Mouse (Mus musculus) cerebellum, postnatal 25 days (tissue): ENCODE results near the gene Scnn1a.

Experiments
- DNase-seq, 2 experiments: peaks; one replicate each; pipeline ENCODE4 v3.0.0; 2021; ENCODE audit warnings: mixed read lengths in 2 of 2

Scnn1a gene

GRCm38 (mm10) chr6:125344866-125345265 lies 24.4 kb downstream of the Scnn1a start:
- no peak for DNase-seq

DNA sequence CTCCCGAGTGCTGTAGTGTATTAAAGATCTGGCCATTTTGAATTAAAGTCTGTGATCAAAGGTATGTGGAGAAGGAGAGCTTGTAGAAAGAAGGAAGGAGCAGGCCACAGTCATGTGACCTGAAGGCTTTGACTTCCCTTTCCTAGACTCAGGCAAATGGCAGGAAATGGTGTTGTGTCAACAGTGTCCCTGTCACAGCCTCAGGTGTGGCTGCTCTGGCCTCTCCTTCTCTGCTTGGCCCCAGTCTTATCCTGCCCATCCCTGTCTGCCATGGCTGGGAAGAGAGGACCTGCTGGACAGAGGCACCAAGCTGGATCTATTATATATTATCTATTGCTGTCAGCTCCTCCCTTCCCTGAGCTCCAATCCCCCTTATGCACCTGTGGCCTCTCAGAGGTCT lies 25.2 kb downstream of the Scnn1a start:
- DNase-seq, result no peak

DNA sequence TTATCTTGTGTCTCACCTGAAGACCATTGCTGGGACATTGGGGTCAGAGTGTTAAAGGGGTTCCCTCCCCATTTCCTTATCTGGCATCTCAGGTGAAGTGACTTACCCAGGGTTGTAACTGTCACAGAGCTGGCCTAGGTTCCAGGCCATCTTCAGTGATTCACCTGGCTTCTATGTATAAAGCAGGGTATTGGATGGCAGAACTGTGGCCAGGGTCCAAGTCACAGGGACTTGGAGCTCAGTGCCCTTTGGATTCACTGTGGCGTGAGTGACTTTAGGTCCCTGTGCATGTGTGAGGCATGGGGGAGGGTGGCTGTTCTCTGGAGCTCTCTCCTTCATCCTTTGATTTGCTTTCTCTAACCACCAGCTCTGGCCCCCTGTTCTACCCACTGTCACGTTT lies 25.6 kb downstream of the Scnn1a start:
- DNase-seq, result no peak

- DNase-seq, result no peak
Observed at GRCm38 (mm10) chr6:125348721-125349574, 28.5 kb downstream of the Scnn1a start, which contains the start of gene Tnfrsf1a. Gene Tnfrsf1a, plus strand, starts transcription at chr6:125349362.

DNA sequence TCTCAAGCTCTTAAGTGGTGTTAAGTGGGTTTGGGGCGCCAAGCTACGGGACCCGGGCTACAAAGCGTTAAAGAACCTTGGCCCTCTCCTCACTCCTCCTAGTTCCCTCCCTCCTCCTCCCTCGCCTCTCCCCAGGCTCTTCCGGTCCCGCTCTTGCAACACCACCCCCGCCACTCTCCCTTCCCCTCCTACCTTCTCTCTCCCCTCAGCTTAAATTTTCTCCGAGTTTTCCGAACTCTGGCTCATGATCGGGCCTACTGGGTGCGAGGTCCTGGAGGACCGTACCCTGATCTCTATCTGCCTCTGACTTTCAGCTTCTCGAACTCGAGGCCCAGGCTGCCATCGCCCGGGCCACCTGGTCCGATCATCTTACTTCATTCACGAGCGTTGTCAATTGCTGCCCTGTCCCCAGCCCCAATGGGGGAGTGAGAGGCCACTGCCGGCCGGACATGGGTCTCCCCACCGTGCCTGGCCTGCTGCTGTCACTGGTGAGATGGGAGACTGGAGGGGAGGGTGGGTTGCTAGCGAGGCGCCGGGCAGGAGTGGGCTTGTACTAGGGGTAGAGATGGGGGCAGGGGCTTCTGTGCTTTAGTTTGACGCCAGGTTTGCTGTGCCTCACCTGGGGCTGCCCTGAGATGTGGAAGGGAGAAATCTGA lies 29.2 kb downstream of the Scnn1a start:
- no peak for DNase-seq

- DNase-seq, result peak in 1 of 2 experiments; percentile 23
Observed at GRCm38 (mm10) chr6:125350231-125350994, 30.0 kb downstream of the Scnn1a start.

- DNase-seq, result no peak
Observed at GRCm38 (mm10) chr6:125350995-125351324, 30.5 kb downstream of the Scnn1a start.

- DNase-seq, result no peak
Observed at GRCm38 (mm10) chr6:125351368-125352045, 31.0 kb downstream of the Scnn1a start.

- no peak for DNase-seq
Observed at GRCm38 (mm10) chr6:125352046-125352384, 31.6 kb downstream of the Scnn1a start.

- no peak for DNase-seq
Observed at GRCm38 (mm10) chr6:125352811-125353210, 32.4 kb downstream of the Scnn1a start.

DNA sequence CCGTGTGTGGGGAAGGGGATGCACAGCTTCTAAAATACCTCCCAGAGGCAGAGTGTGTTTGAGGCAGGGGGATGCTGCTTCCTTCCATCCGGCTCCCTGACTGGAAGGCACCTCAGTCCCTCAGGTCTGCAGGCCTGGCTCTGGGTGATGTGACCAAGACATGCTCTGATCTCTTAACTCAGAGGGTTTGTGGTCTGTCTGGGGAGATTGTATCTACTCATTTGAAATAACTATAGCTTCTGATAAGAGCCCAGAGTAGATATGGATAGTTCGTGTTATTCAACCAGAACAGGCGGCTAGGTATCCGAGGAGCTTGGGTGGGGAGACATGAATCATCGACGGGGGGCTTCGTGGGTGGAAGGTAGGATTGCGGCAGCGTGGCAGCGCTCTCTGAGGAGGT lies 32.8 kb downstream of the Scnn1a start:
- no peak for DNase-seq

- no peak for DNase-seq
Observed at GRCm38 (mm10) chr6:125353655-125354054, 33.2 kb downstream of the Scnn1a start.

DNA sequence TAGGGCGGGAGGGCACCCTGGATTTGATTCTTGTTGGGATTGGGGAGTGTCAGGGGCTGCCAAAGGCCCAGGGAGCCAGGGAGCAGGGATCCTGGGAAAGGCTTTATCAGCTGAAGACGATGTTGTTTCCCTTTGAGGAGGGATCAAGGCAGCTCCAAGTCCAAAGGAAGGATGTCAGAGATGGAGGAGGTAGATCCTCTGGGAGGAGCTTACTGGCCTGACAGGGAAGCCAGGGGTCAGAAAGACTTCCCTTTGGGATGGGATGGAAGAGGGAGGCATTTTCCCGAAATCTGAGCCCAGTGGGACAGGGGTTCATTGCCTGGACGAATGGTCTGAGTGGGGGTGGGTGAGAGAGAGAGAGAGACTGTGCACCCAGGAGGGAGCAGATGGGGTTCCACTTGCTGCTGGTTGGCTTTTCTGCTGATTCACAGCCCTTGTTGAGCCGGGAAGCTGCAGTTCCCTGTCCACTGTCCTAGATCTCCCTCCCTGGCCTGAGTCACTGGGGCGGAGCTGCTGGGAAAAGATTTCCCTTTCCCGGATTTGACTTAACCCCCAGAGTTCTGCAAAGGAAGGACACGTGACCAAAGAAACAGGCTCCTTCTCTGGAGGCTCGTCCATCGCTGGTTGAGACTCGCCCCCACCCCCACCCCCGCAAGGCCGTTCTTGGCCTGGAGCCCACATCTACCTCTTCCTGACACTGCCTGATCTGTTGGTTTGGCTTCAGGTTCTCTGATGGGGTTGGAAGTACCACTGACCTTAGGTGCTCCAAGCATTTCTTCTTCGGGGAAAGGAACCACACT lies 34.1 kb downstream of the Scnn1a start:
- DNase-seq, result peak; percentile 17 to 21

GRCm38 (mm10) chr6:125355197-125355741 lies 34.8 kb downstream of the Scnn1a start:
- DNase-seq, result no peak

- DNase-seq, result no peak
Observed at GRCm38 (mm10) chr6:125356264-125356663, 35.8 kb downstream of the Scnn1a start.

- DNase-seq, result no peak
Observed at GRCm38 (mm10) chr6:125357334-125357733, 36.9 kb downstream of the Scnn1a start.

- DNase-seq, result no peak
Observed at GRCm38 (mm10) chr6:125359999-125360398, 39.5 kb downstream of the Scnn1a start.

DNA sequence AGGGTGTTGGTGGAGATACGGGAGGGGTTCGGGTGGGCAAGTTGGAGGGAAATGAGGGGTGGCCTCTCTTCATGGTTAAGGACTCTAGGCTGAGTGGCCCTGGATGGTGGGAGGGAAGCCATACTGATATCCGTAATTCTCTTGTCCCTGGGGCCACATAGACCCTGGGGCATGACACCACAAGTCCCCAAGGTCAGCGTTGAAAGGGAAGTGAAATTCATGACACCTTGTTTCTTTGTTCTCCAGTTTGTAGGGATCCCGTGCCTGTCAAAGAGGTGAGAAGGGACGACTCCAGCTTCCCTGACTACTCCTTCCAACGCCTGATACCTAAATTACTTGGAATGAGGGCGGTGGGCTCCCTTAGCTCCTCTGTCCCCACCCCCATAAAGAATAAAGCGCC lies 40.4 kb downstream of the Scnn1a start:
- no peak for DNase-seq

DNA sequence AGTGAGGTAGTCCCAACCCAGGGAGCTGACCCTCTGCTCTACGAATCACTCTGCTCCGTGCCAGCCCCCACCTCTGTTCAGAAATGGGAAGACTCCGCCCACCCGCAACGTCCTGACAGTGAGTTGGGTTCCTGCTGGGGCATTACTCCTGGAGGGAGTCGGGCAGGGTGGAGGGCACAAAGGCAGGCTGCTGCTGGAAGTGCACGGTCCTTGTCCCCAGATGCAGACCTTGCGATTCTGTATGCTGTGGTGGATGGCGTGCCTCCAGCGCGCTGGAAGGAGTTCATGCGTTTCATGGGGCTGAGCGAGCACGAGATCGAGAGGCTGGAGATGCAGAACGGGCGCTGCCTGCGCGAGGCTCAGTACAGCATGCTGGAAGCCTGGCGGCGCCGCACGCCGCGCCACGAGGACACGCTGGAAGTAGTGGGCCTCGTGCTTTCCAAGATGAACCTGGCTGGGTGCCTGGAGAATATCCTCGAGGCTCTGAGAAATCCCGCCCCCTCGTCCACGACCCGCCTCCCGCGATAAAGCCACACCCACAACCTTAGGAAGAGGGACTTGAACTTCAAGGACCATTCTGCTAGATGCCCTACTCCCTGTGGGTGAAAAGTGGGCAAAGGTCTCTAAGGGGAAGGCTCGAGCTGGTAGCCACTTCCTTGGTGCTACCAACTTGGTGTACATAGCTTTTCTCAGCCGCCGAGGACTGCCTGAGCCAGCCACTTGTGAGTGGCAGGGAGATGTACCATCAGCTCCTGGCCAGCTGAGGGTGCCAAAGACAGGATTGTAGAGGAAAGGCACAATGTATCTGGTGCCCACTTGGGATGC lies 41.2 kb downstream of the Scnn1a start:
- peak in 1 of 2 experiments; percentile 41 for DNase-seq

GRCm38 (mm10) chr6:125363021-125363420 lies 42.6 kb downstream of the Scnn1a start:
- DNase-seq, result no peak
